Mouse (Mus musculus) liver, postnatal 0 days (tissue): ENCODE results near the gene Smad1. TPM values are rescaled to one million over a fixed set of nuclear protein-coding genes. Genes with fewer than 3 reads are reported as not detected.
A peak's percentile ranks its signal among the peaks of the same experiment; 100 is the strongest.

Experiments
- ATAC-seq: fragments of 200-750 bp; cut with Nextera tagmentation; 2 replicates; pipeline ENCODE4 v1.8.0; 2017; ENCODE audit warnings: mild to moderate bottlenecking, moderate library complexity
- DNase-seq: peaks from one replicate; pipeline ENCODE4 v3.0.0-alpha.2; 2016
- H3K27ac ChIP-seq: fragments of 300-500 bp; sonication (generic); 2 replicates; pipeline ENCODE4 v1.5.1; 2014; ENCODE audit warnings: antibody characterized with exemption, moderate library complexity, mild to moderate bottlenecking, low read depth
- H3K27me3 ChIP-seq: fragments of 300-500 bp; sonication (generic); 2 replicates; pipeline ENCODE4 v1.6.1; 2014; ENCODE audit warnings: low read length, control low read depth, mixed read lengths; ENCODE audit not compliant: insufficient read depth
- H3K36me3 ChIP-seq: fragments of 300-500 bp; sonication (generic); replicated peaks from 2 replicates; pipeline ENCODE4 v1.6.1; 2014; ENCODE audit warnings: mild to moderate bottlenecking, control low read depth, low read length, moderate library complexity, mixed read lengths; ENCODE audit not compliant: insufficient read depth
- H3K4me1 ChIP-seq: fragments of 300-500 bp; sonication (generic); 2 replicates; pipeline ENCODE4 v1.6.1; 2014; ENCODE audit warnings: antibody characterized with exemption, mild to moderate bottlenecking, control low read depth; ENCODE audit not compliant: insufficient read depth
- H3K4me2 ChIP-seq: fragments of 300-500 bp; sonication (generic); 2 replicates; pipeline ENCODE4 v1.6.1; 2014; ENCODE audit warnings: low read depth, mild to moderate bottlenecking, low read length, moderate library complexity, mixed read lengths
- H3K4me3 ChIP-seq: fragments of 300-500 bp; sonication (generic); 2 replicates; pipeline ENCODE4 v1.5.1; 2014; ENCODE audit warnings: low read depth, low read length
- H3K9ac ChIP-seq: fragments of 300-500 bp; sonication (generic); replicated peaks from 2 replicates; pipeline ENCODE4 v1.6.1; 2014; ENCODE audit warnings: mild to moderate bottlenecking, moderate library complexity
- H3K9me3 ChIP-seq: fragments of 300-500 bp; sonication (generic); 2 replicates; pipeline ENCODE4 v1.6.1; 2016; ENCODE audit warnings: mild to moderate bottlenecking, control low read depth, low read length, mixed read lengths
- CTCF ChIP-seq: sonication (generic); IDR thresholded peaks from 2 replicates; pipeline ENCODE4 v1.5.1; 2016; ENCODE audit warnings: antibody characterized with exemption, low read depth
- EP300 ChIP-seq: IDR thresholded peaks from 2 replicates; pipeline ENCODE4 v1.6.1; 2016; ENCODE audit warnings: antibody characterized with exemption, low read depth, mild to moderate bottlenecking
- WGBS: fragments of 180-500 bp; shearing (Covaris S2); extraction: QIAGEN DNeasy Blood & Tissue Kit; methylation state at CpG from one replicate; pipeline ENCODE4 v1.1.7; 2014; ENCODE audit not compliant: insufficient replicate concordance; 5-methylcytosine and 5-hydroxymethylcytosine counted together
- polyA plus RNA-seq: library from polyadenylated mRNA; unstranded; fragments of >200 nt; fragmentation: Nextera tagmentation; extraction: Ambion mirVana; gene quantifications from 2 replicates; pipeline ENCODE4 v1.2.1, GENCODE M21; 2015

Smad1 gene
- polyA plus RNA-seq, 1 experiment from 2014 or later = 8.0 TPM

DNA sequence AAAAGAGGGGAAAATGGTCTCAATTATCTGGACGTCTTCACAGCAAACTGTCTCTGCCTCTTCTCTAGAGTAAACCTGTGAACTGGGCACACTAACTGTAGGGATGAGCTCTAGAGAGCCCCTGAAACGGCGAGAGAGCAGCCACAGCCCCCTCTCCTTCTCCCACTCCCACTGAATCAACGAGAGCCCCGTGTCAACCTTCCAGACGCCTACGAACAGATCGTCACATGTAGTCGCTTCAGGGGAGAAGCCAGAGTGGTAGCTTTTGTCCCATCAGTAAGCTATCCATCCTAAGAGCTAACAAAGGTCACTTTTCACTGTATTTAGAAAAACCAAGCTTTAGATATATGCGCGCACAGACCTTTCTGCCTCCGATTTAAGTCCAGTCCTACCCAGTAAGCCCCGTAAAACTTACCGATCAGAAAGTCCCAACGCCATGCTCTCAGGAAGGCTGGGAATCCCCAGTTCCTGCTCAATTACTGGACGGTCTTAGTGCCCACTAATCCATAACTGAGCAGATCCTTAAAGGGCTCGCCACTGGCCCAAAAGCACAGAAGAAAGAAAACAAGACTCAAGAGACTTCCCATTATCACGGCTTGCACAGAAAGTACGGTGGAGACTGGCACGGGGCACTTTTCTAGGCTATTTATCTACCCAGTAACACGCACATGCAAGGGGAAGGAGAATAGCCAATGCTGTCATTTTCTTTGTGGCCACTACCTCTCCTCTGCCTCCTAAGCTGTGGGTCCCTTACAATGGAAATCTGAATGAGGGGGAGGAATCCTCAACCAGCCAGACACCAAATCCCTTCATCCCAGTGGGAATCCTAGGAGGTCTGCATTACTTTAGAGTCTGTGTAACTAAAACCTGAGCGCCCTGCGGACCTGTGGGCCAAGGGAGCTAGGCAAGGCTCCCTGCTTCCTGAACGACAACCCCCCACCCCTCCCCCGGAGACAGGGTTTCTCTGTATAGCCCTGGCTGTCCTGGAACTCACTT, 14.7 kb downstream of the Smad1 start:
- Histone ChIP-seq H3K4me2 (peak overlapping the region; percentile 36), H3K4me3 (no peak overlapping the region), H3K36me3 (no peaks in the 10 kb centered on the region; the same call in 1 of the 2 replicates), H3K27me3 (no peaks in the 10 kb centered on the region), H3K4me1 (peaks cover 26% of the 10 kb centered on the region), H3K27ac (peak overlapping the region; percentile 37), H3K9me3 (no peaks in the 10 kb centered on the region), H3K9ac (no peak overlapping the region)
- ATAC-seq (no peak), DNase-seq (no peak)
- no peak for TF ChIP-seq EP300
- TF ChIP-seq CTCF = no peak
- 31% methylated on average over 25 of the region's 25 CpGs for WGBS

DNA sequence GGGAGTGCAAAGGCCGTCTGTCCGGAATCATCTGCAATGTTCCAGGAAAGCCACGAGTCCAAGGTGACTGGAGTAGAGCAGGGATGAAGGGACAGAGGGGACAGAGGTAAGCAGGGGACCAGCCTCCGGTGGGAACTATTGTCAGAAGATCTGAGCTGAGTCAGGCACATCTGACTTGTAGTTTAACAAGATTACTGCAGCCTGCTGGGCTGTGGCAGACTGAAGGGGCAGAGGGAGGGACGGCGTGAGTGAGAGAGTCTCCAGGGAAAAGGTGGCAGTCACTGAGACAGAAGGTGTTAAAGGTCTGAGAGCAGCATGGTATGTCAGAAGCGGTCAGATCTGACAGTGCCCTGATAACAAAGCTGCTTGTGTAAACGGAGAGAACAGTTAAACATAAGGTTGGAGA, 16.5 kb downstream of the Smad1 start:
- peak overlapping the region; percentile 49 for H3K4me2 ChIP-seq
- H3K9ac ChIP-seq = no peak overlapping the region
- TF ChIP-seq CTCF = no peak
- no peak for TF ChIP-seq EP300
- H3K27ac ChIP-seq = peak overlapping the region; percentile 4; the same call in 1 of the 2 replicates
- no peaks in the 10 kb centered on the region; the same call in 1 of the 2 replicates for H3K36me3 ChIP-seq
- DNase-seq = no peak
- 35% methylated on average over 8 of the region's 8 CpGs for WGBS
- ATAC-seq = peak; percentile 58
- no peaks in the 10 kb centered on the region for H3K9me3 ChIP-seq
- H3K4me3 ChIP-seq = no peak overlapping the region
- H3K4me1 ChIP-seq = peaks cover 26% of the 10 kb centered on the region
- H3K27me3 ChIP-seq = no peaks in the 10 kb centered on the region

DNA sequence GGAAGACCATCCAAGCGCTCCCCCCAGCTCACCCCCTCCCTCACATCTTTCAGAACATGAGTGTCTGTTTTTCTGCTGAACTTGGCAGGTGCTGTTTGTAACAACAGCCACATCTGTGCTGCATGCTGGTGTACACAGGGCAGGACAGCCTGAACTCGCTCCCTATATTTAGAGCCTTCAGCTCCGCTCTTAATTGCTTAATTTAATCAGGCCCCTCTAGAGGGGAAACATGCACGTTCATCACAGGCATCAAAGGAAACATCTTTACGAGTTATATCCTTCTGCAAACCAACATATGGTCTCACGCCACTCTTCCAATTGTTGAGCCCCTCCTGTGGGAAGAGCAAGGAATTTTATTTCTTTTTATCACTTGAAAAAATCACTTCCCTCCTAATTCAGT, 17.5 kb downstream of the Smad1 start:
- Histone ChIP-seq H3K36me3 (no peaks in the 10 kb centered on the region; the same call in 1 of the 2 replicates), H3K27me3 (no peaks in the 10 kb centered on the region), H3K4me3 (no peak overlapping the region), H3K4me1 (peaks cover 26% of the 10 kb centered on the region), H3K27ac (no peak overlapping the region), H3K9ac (no peak overlapping the region), H3K4me2 (no peak overlapping the region), H3K9me3 (no peaks in the 10 kb centered on the region)
- no peak for DNase-seq
- 57% methylated on average over 6 of the region's 6 CpGs for WGBS
- TF ChIP-seq CTCF (no peak), EP300 (no peak)
- ATAC-seq = no peak

DNA sequence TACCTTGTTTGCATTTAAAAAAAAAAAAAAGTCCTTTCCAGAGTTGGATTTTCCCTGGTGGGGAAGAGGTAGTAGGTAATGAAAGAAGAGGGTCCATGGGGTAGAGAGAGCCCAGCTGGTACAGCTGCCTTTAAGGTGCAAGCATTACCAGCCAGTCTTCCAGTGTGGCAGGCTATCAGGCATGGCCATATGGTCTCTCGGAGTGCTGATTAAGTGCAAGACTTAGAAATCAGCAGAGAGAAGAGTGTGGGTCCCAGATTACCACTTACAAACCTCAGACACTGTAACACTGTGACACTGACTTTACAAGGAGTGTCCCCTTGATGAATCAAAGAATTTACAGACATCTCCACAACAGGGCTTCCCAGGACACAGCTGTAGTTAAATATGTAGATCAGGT, 18.9 kb downstream of the Smad1 start:
- H3K4me2 ChIP-seq = no peak overlapping the region
- TF ChIP-seq EP300 = 0 out of 2 replicates have a peak, but pooled peaks have one; percentile 12
- TF ChIP-seq CTCF = no peak
- peak; percentile 30; the same call in 1 of the 2 replicates for ATAC-seq
- H3K27ac ChIP-seq = no peak overlapping the region
- H3K27me3 ChIP-seq = no peaks in the 10 kb centered on the region
- no peak overlapping the region for H3K9ac ChIP-seq
- H3K4me1 ChIP-seq = peaks cover 30% of the 10 kb centered on the region
- no peaks in the 10 kb centered on the region for H3K9me3 ChIP-seq
- H3K4me3 ChIP-seq = no peak overlapping the region
- WGBS = 65% methylated on average over 1 of the region's 1 CpGs
- no peaks in the 10 kb centered on the region; the same call in 1 of the 2 replicates for H3K36me3 ChIP-seq
- no peak for DNase-seq

DNA sequence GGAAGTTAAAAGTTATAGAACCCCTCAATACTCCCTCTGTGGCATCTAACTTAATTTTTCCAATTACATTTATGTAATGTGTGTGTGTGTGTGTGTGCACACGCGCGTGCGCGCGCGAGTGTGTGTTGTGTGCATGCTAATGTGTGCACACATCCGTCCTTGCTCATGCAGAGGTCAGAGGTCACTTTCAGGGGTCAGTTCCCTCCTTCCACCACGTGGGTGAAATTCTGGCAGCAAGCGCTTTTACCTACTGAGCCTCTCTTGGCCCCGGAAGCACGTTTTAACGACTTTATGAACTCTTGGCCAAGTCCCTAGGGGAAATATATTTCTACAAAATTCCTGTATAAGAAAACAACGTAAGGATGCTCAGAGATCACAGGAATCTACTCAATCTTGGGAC, 19.3 kb downstream of the Smad1 start:
- ATAC-seq (no peak), DNase-seq (no peak)
- Histone ChIP-seq H3K27me3 (no peaks in the 10 kb centered on the region), H3K4me3 (no peak overlapping the region), H3K4me2 (no peak overlapping the region), H3K9ac (no peak overlapping the region), H3K4me1 (peaks cover 31% of the 10 kb centered on the region), H3K9me3 (no peaks in the 10 kb centered on the region), H3K27ac (no peak overlapping the region), H3K36me3 (no peaks in the 10 kb centered on the region; the same call in 1 of the 2 replicates)
- WGBS = 66% methylated on average over 14 of the region's 14 CpGs
- TF ChIP-seq CTCF = no peak
- no peak for TF ChIP-seq EP300

DNA sequence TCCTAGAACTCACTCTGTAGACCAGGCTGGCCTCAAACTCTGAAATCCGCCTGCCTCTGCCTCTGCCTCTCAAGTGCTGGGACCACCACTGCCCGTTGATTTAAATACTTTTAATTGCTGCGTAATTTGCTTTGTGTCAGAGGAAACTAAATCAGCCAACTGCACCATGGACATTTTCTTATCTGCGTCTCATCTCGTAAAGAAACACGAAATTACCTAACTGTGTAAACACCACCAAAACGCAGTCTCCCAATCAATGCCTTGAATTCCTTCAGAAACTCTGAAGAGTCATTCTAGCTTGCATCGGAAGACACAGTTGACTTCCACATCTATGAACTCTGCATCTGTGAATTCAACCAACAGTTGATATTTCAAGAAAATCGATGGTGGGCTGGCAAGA, 22.7 kb downstream of the Smad1 start:
- Histone ChIP-seq H3K4me2 (no peak overlapping the region), H3K4me1 (peaks cover 34% of the 10 kb centered on the region), H3K9me3 (no peaks in the 10 kb centered on the region), H3K9ac (no peak overlapping the region), H3K36me3 (peaks cover 1% of the 10 kb centered on the region; the same call in 1 of the 2 replicates), H3K4me3 (no peak overlapping the region), H3K27me3 (no peaks in the 10 kb centered on the region), H3K27ac (no peak overlapping the region)
- TF ChIP-seq CTCF = no peak
- TF ChIP-seq EP300 = no peak
- no peak for DNase-seq
- WGBS = 69% methylated on average over 9 of the region's 9 CpGs
- no peak for ATAC-seq
